Mouse (Mus musculus) forebrain, embryonic 15.5 days (tissue): ENCODE results near the gene Ldlrad3. TPM values are rescaled to one million over a fixed set of nuclear protein-coding genes. Genes with fewer than 3 reads are reported as not detected.

ENCODE experiments used
- ATAC-seq: fragments of 200-750 bp; cut with Nextera tagmentation; replicated peaks from 2 replicates; pipeline ENCODE4 v1.8.0; 2017; ENCODE audit warnings: mild to moderate bottlenecking, moderate TSS enrichment, moderate library complexity
- H3K27ac ChIP-seq: fragments of 300-500 bp; sonication (generic); replicated peaks from 2 replicates; pipeline ENCODE4 v1.5.1; 2015; ENCODE audit warnings: mild to moderate bottlenecking, inconsistent platforms
- H3K27me3 ChIP-seq: fragments of 300-500 bp; sonication (generic); 2 replicates; pipeline ENCODE4 v1.6.1; 2015; ENCODE audit warnings: inconsistent platforms
- H3K36me3 ChIP-seq: fragments of 300-500 bp; sonication (generic); 2 replicates; pipeline ENCODE4 v1.6.1; 2015; ENCODE audit warnings: mild to moderate bottlenecking, inconsistent platforms
- H3K4me1 ChIP-seq: fragments of 300-500 bp; sonication (generic); 2 replicates; pipeline ENCODE4 v1.6.1; 2015; ENCODE audit warnings: inconsistent platforms
- H3K4me2 ChIP-seq: fragments of 300-500 bp; sonication (generic); replicated peaks from 2 replicates; pipeline ENCODE4 v1.6.1; 2015; ENCODE audit warnings: mild to moderate bottlenecking, inconsistent platforms
- H3K4me3 ChIP-seq: fragments of 300-500 bp; sonication (generic); 2 replicates; pipeline ENCODE4 v1.5.1; 2015; ENCODE audit warnings: mild to moderate bottlenecking, inconsistent platforms
- H3K9ac ChIP-seq: fragments of 300-500 bp; sonication (generic); replicated peaks from 2 replicates; pipeline ENCODE4 v1.6.1; 2015; ENCODE audit warnings: mild to moderate bottlenecking, inconsistent platforms
- H3K9me3 ChIP-seq: fragments of 300-500 bp; sonication (generic); 2 replicates; pipeline ENCODE4 v1.6.1; 2016; ENCODE audit warnings: inconsistent platforms
- WGBS: fragments of 180-500 bp; shearing (Covaris S2); methylation state at CpG from one replicate; pipeline ENCODE4 v1.1.7; 2015; ENCODE audit warnings: mixed read lengths; 5-methylcytosine and 5-hydroxymethylcytosine counted together
- polyA plus RNA-seq: library from polyadenylated mRNA; unstranded; fragments of >200 nt; fragmentation: Nextera tagmentation; extraction: Ambion mirVana; gene quantifications from 2 replicates; pipeline ENCODE4 v1.2.1, GENCODE M21; 2015

Ldlrad3 gene
- polyA plus RNA-seq, 1 experiment from 2014 or later = 30.0 TPM

GRCm38 (mm10) chr2:102076237-102076636 lies 109.9 kb downstream of the Ldlrad3 start:
- no peak overlapping the region for H3K9ac ChIP-seq

GRCm38 (mm10) chr2:102073266-102074037 lies 112.7 kb downstream of the Ldlrad3 start:
- Histone ChIP-seq H3K9ac (no peak overlapping the region), H3K27ac (no peak overlapping the region), H3K36me3 (no peaks in the 10 kb centered on the region), H3K27me3 (no peaks in the 10 kb centered on the region), H3K4me1 (peaks cover 9% of the 10 kb centered on the region), H3K4me3 (no peak overlapping the region), H3K9me3 (no peaks in the 10 kb centered on the region), H3K4me2 (no peak overlapping the region)
- ATAC-seq = no peak
- 96% methylated on average over 6 of the region's 6 CpGs for WGBS

More at GRCm38 (mm10) chr2:102076237-102076636, 109.9 kb downstream of the Ldlrad3 start:
- H3K9me3 ChIP-seq = no peaks in the 10 kb centered on the region
- no peak for ATAC-seq
- H3K4me3 ChIP-seq = no peak overlapping the region
- no peak overlapping the region; the same call in 1 of the 2 replicates for H3K27ac ChIP-seq
- WGBS = 98% methylated on average over 6 of the region's 6 CpGs
- H3K27me3 ChIP-seq = no peaks in the 10 kb centered on the region
- no peak overlapping the region for H3K4me2 ChIP-seq
- H3K4me1 ChIP-seq = peaks cover 6% of the 10 kb centered on the region
- H3K36me3 ChIP-seq = no peaks in the 10 kb centered on the region

GRCm38 (mm10) chr2:102072859-102073258 lies 113.3 kb downstream of the Ldlrad3 start:
- Histone ChIP-seq H3K4me2 (no peak overlapping the region), H3K4me1 (peaks cover 9% of the 10 kb centered on the region), H3K27ac (0 out of 2 replicates have a peak overlapping the region, but pooled peaks have one; percentile 47), H3K36me3 (no peaks in the 10 kb centered on the region), H3K9me3 (no peaks in the 10 kb centered on the region), H3K27me3 (no peaks in the 10 kb centered on the region), H3K9ac (no peak overlapping the region), H3K4me3 (no peak overlapping the region)
- WGBS = 81% methylated on average over 4 of the region's 4 CpGs
- ATAC-seq = no peak

GRCm38 (mm10) chr2:102071022-102071717 lies 115.0 kb downstream of the Ldlrad3 start:
- H3K36me3 ChIP-seq = no peaks in the 10 kb centered on the region
- H3K4me1 ChIP-seq = peaks cover 9% of the 10 kb centered on the region
- H3K4me3 ChIP-seq = no peak overlapping the region
- no peaks in the 10 kb centered on the region for H3K9me3 ChIP-seq
- 42% methylated on average over 10 of the region's 10 CpGs for WGBS
- ATAC-seq = peak; percentile 62
- H3K9ac ChIP-seq = no peak overlapping the region
- H3K4me2 ChIP-seq = no peak overlapping the region
- peak overlapping the region; percentile 47 for H3K27ac ChIP-seq
- H3K27me3 ChIP-seq = no peaks in the 10 kb centered on the region

GRCm38 (mm10) chr2:102064826-102065441 lies 121.3 kb downstream of the Ldlrad3 start:
- H3K27ac ChIP-seq = no peak overlapping the region
- no peak overlapping the region for H3K9ac ChIP-seq
- peaks cover 4% of the 10 kb centered on the region; the same call in 1 of the 2 replicates for H3K4me1 ChIP-seq
- H3K27me3 ChIP-seq = no peaks in the 10 kb centered on the region
- H3K4me2 ChIP-seq = no peak overlapping the region
- 86% methylated on average over 8 of the region's 8 CpGs for WGBS
- no peaks in the 10 kb centered on the region for H3K36me3 ChIP-seq
- no peak overlapping the region for H3K4me3 ChIP-seq
- ATAC-seq = no peak
- no peaks in the 10 kb centered on the region for H3K9me3 ChIP-seq

GRCm38 (mm10) chr2:102063906-102064505 lies 122.2 kb downstream of the Ldlrad3 start:
- no peak for ATAC-seq
- Histone ChIP-seq H3K27ac (no peak overlapping the region), H3K4me3 (no peak overlapping the region), H3K36me3 (no peaks in the 10 kb centered on the region), H3K9ac (no peak overlapping the region), H3K4me1 (peaks cover 4% of the 10 kb centered on the region; the same call in 1 of the 2 replicates), H3K9me3 (no peaks in the 10 kb centered on the region), H3K27me3 (no peaks in the 10 kb centered on the region), H3K4me2 (no peak overlapping the region)
- 93% methylated on average over 7 of the region's 7 CpGs for WGBS

- no peak overlapping the region for H3K9ac ChIP-seq
- peaks cover 4% of the 10 kb centered on the region; the same call in 1 of the 2 replicates for H3K4me1 ChIP-seq
- no peak for ATAC-seq
- H3K9me3 ChIP-seq = no peaks in the 10 kb centered on the region
- no peaks in the 10 kb centered on the region for H3K27me3 ChIP-seq
- H3K4me3 ChIP-seq = no peak overlapping the region
- 94% methylated on average over 7 of the region's 7 CpGs for WGBS
- no peak overlapping the region for H3K27ac ChIP-seq
- no peak overlapping the region for H3K4me2 ChIP-seq
- H3K36me3 ChIP-seq = no peaks in the 10 kb centered on the region
These were observed 123.2 kb downstream of the Ldlrad3 start for GRCm38 (mm10) chr2:102062861-102063468.

GRCm38 (mm10) chr2:102061921-102062320 lies 124.3 kb downstream of the Ldlrad3 start:
- Histone ChIP-seq H3K4me3 (no peak overlapping the region), H3K36me3 (no peaks in the 10 kb centered on the region), H3K27ac (no peak overlapping the region), H3K9me3 (no peaks in the 10 kb centered on the region), H3K4me2 (no peak overlapping the region), H3K9ac (no peak overlapping the region), H3K4me1 (peaks cover 12% of the 10 kb centered on the region), H3K27me3 (no peaks in the 10 kb centered on the region)
- 69% methylated on average over 8 of the region's 8 CpGs for WGBS
- ATAC-seq = no peak

- 81% methylated on average over 12 of the region's 12 CpGs for WGBS
- Histone ChIP-seq H3K9me3 (no peaks in the 10 kb centered on the region), H3K4me1 (peaks cover 20% of the 10 kb centered on the region), H3K27ac (peak overlapping the region; percentile 64), H3K4me3 (no peak overlapping the region), H3K9ac (no peak overlapping the region), H3K36me3 (0 out of 2 replicates have a peak, but pooled peaks cover 2% of the 10 kb centered on the region), H3K4me2 (no peak overlapping the region), H3K27me3 (no peaks in the 10 kb centered on the region)
- no peak for ATAC-seq
These were observed 128.4 kb downstream of the Ldlrad3 start for GRCm38 (mm10) chr2:102057746-102058145.

GRCm38 (mm10) chr2:102057029-102057685 lies 129.0 kb downstream of the Ldlrad3 start:
- Histone ChIP-seq H3K9ac (no peak overlapping the region), H3K36me3 (0 out of 2 replicates have a peak, but pooled peaks cover 2% of the 10 kb centered on the region), H3K27me3 (no peaks in the 10 kb centered on the region), H3K9me3 (no peaks in the 10 kb centered on the region), H3K27ac (peak overlapping the region; percentile 64), H3K4me1 (peaks cover 26% of the 10 kb centered on the region), H3K4me2 (no peak overlapping the region), H3K4me3 (no peak overlapping the region)
- peak; percentile 58 for ATAC-seq
- 59% methylated on average over 9 of the region's 9 CpGs for WGBS

- H3K9ac ChIP-seq = no peak overlapping the region
- 84% methylated on average over 8 of the region's 8 CpGs for WGBS
- no peak overlapping the region for H3K4me2 ChIP-seq
- H3K4me3 ChIP-seq = no peak overlapping the region
- no peaks in the 10 kb centered on the region for H3K9me3 ChIP-seq
- H3K27me3 ChIP-seq = no peaks in the 10 kb centered on the region
- H3K27ac ChIP-seq = no peak overlapping the region
- no peak for ATAC-seq
- H3K36me3 ChIP-seq = 0 out of 2 replicates have a peak, but pooled peaks cover 2% of the 10 kb centered on the region
- peaks cover 30% of the 10 kb centered on the region for H3K4me1 ChIP-seq
These were observed 130.0 kb downstream of the Ldlrad3 start for GRCm38 (mm10) chr2:102056144-102056543.
